Mouse (Mus musculus): ENCODE data around the gene Svopl.

Svopl gene

GRCm38 (mm10) chr6:38028205-38028604, 18.6 kb downstream of the Svopl start:
- no peak for DNase-seq

DNA sequence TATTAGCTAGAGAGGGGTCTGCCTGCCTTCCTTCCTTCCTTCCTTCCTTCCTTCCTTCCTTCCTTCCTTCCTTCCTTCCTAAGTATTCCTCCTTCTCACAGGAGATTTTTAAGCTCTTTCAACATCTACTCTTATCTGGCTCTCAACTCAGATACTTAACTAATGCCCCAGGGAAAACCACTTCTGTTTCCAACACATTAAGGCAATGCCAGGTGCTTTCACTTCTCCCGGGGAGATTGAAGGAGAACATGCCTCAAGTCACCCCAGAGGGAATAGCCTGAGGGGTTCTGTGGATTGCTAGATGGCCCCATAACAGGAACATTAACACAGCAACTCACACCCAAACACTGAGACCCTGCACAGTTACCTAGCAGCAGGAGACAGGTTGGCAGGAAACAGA, 19.0 kb downstream of the Svopl start:
- DNase-seq = no peak

GRCm38 (mm10) chr6:38023284-38023683, 23.5 kb downstream of the Svopl start:
- no peak for DNase-seq

DNA sequence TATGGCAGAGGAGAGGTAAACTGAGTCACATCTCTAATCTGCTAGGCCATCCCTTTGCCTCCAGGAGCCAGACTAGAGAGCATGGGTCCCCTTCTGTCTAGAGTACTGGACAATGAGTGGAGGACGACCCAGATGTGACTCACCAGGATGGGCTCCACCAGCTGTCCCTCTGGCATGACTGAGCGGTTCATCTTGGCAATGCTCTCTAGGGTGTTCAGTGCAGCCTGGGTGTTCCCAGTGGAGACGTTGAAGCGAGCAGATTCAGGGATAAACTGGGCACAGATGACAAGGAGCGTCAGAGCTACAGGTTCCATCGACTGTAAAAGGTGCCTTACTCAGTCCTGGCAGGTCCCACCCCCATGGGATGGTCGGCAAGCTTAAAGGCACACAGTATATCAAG, 25.4 kb downstream of the Svopl start:
- no peak for DNase-seq

DNA sequence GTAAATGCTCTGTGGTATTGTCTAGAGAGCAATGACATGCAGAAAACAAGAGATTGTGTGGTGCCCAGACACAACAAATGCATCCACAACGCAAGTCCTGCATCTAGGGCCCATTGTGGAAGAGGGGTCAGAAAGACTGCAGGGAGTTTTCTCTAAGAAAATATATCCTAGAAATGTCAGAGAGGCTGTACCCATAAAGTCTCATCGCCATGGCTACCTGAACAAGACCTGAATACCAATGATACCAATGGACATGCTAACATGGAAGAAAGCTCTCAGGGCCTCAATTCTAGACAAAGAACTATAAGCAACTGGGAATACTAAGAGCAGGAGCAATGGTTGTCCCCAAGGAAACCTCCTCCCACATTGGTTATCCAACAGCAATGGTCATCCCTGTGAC, 34.0 kb downstream of the Svopl start:
- DNase-seq = no peak

- peak; percentile 20 to 36 for DNase-seq
Observed at GRCm38 (mm10) chr6:38007459-38007858, 39.3 kb downstream of the Svopl start.

- no peak for DNase-seq
Observed at GRCm38 (mm10) chr6:37967386-37967785, 79.4 kb downstream of the Svopl start.

- no peak for DNase-seq
Observed at GRCm38 (mm10) chr6:37951306-37951705, 95.5 kb downstream of the Svopl start.

DNA sequence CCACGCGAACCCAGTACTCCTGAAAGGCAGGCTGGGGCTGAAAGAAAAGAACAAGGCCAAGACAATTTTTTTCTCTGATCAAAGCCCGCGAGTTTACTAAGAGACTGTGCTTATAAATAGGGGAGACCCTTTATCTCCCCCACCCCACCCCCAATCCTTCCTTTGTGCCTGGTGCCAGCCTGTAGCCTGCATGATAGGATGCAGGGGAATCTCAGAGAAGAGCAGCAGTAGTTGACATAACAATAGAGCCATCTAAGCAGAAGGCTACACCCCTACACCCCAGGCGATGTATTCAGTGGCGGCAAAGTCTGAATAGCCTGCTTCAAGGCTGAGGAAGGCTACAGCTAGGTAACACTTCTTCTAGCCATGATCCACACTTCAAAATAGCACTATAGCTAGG, 110.3 kb downstream of the Svopl start:
- no peak for DNase-seq

Measured in cerebellum, postnatal 36 days (tissue).